Mouse (Mus musculus): ENCODE measurements around the gene Sowahb. TPM values are rescaled to one million over a fixed set of nuclear protein-coding genes. Genes with fewer than 3 reads are reported as not detected.

Sowahb gene
- 0.20 and 0.39 TPM in 2 replicates for polyA plus RNA-seq (2015; fragmentation: Nextera tagmentation; extraction: Ambion mirVana)

GRCm38 (mm10) chr5:93044584-93045370 lies at the start of gene Sowahb:
TSS of gene Sowahb (minus strand) at chr5:93045022.
- H3K4me2 ChIP-seq = peak within 1 kb of the TSS; percentile 62
- 1% methylated on average over 68 of the region's 68 CpGs for WGBS (ENCODE audit: insufficient replicate concordance)
- peak within 1 kb of the TSS; percentile 48 for H3K4me3 ChIP-seq (replicated peaks)
- DNase-seq = no peak
- peaks cover 72% of the 10 kb centered on the region for H3K27me3 ChIP-seq
- no peaks in the 10 kb centered on the region for H3K36me3 ChIP-seq
- no peaks in the 10 kb centered on the region for H3K9me3 ChIP-seq (replicated peaks)
- H3K4me1 ChIP-seq (replicated peaks) = peaks cover 9% of the 10 kb centered on the region
- ATAC-seq (ENCODE audit: low read depth) = peak; percentile 82
- H3K9ac ChIP-seq = peak within 1 kb of the TSS; percentile 9; the same call in 1 of the 2 replicates
- no peak within 1 kb of the TSS for H3K27ac ChIP-seq

GRCm38 (mm10) chr5:93093638-93094527 lies 49.1 kb upstream of the Sowahb start:
- peak overlapping the region; percentile 68 for H3K27ac ChIP-seq
- under 1% methylated on average over 50 of the region's 50 CpGs for WGBS (ENCODE audit: insufficient replicate concordance)
- ATAC-seq (ENCODE audit: low read depth) = peak; percentile 39
- peak overlapping the region; percentile 93 for H3K4me2 ChIP-seq
- peaks cover 55% of the 10 kb centered on the region for H3K4me1 ChIP-seq (replicated peaks)
- H3K4me3 ChIP-seq (replicated peaks) = peak overlapping the region; percentile 77
- peak overlapping the region; percentile 85 for H3K9ac ChIP-seq
- H3K36me3 ChIP-seq = no peaks in the 10 kb centered on the region
- peak; percentile 7 for DNase-seq
- no peaks in the 10 kb centered on the region for H3K27me3 ChIP-seq
- H3K9me3 ChIP-seq (replicated peaks) = no peaks in the 10 kb centered on the region

- ATAC-seq (ENCODE audit: low read depth) = peak; percentile 92
Measured at GRCm38 (mm10) chr5:93092857-93093622, 48.2 kb upstream of the Sowahb start, which contains the start of gene Sept11. TSS of gene Sept11 (plus strand) at chr5:93093437.

GRCm38 (mm10) chr5:93092147-93092781 lies 47.4 kb upstream of the Sowahb start:
- ATAC-seq (ENCODE audit: low read depth) = 0 out of 2 replicates have a peak, but pooled peaks have one; percentile 10

More at GRCm38 (mm10) chr5:93092857-93093622, 48.2 kb upstream of the Sowahb start, which contains the start of gene Sept11:
- H3K27me3 ChIP-seq = no peaks in the 10 kb centered on the region
- H3K9me3 ChIP-seq (replicated peaks) = no peaks in the 10 kb centered on the region
- peaks cover 51% of the 10 kb centered on the region for H3K4me1 ChIP-seq (replicated peaks)
- DNase-seq = peak; percentile 82
- H3K4me3 ChIP-seq (replicated peaks) = peak within 1 kb of the TSS; percentile 77
- under 1% methylated on average over 63 of the region's 63 CpGs for WGBS (ENCODE audit: insufficient replicate concordance)
- peak within 1 kb of the TSS; percentile 68 for H3K27ac ChIP-seq
- H3K36me3 ChIP-seq = no peaks in the 10 kb centered on the region
- H3K9ac ChIP-seq = peak within 1 kb of the TSS; percentile 85
- H3K4me2 ChIP-seq = peak within 1 kb of the TSS; percentile 93

GRCm38 (mm10) chr5:93091266-93091665 lies 46.4 kb upstream of the Sowahb start:
- Histone ChIP-seq H3K36me3 (no peaks in the 10 kb centered on the region), H3K9ac (no peak overlapping the region), H3K4me2 (0 out of 2 replicates have a peak overlapping the region, but pooled peaks have one; percentile 93), H3K27ac (no peak overlapping the region), H3K9me3 (replicated peaks) (no peaks in the 10 kb centered on the region), H3K4me3 (replicated peaks) (no peak overlapping the region), H3K27me3 (no peaks in the 10 kb centered on the region), H3K4me1 (replicated peaks) (peaks cover 39% of the 10 kb centered on the region)
- DNase-seq = no peak
- whole genome bisulfite sequencing (ENCODE audit: insufficient replicate concordance) = 63% methylated on average over 3 of the region's 3 CpGs
- no peak for ATAC-seq (ENCODE audit: low read depth)

More at GRCm38 (mm10) chr5:93092147-93092781, 47.4 kb upstream of the Sowahb start:
- 0 out of 2 replicates have a peak overlapping the region, but pooled peaks have one; percentile 34 for H3K27ac ChIP-seq
- peak overlapping the region; percentile 77 for H3K4me3 ChIP-seq (replicated peaks)
- peak overlapping the region; percentile 85 for H3K9ac ChIP-seq
- no peaks in the 10 kb centered on the region for H3K36me3 ChIP-seq
- H3K27me3 ChIP-seq = no peaks in the 10 kb centered on the region
- 6% methylated on average over 28 of the region's 28 CpGs for WGBS (ENCODE audit: insufficient replicate concordance)
- H3K4me2 ChIP-seq = peak overlapping the region; percentile 93
- H3K9me3 ChIP-seq (replicated peaks) = no peaks in the 10 kb centered on the region
- H3K4me1 ChIP-seq (replicated peaks) = peaks cover 44% of the 10 kb centered on the region
- DNase-seq = peak; percentile 18

- no peak for ATAC-seq (ENCODE audit: low read depth)
- H3K27me3 ChIP-seq = no peaks in the 10 kb centered on the region
- 62% methylated on average over 4 of the region's 4 CpGs for WGBS (ENCODE audit: insufficient replicate concordance)
Measured at GRCm38 (mm10) chr5:93085900-93086299, 41.1 kb upstream of the Sowahb start.

GRCm38 (mm10) chr5:93085015-93085598 lies 40.3 kb upstream of the Sowahb start:
- DNase-seq (no peak), ATAC-seq (ENCODE audit: low read depth) (no peak)
- no peaks in the 10 kb centered on the region for H3K9me3 ChIP-seq (replicated peaks)
- no peak overlapping the region for H3K4me2 ChIP-seq
- H3K4me1 ChIP-seq (replicated peaks) = no peaks in the 10 kb centered on the region
- H3K9ac ChIP-seq = no peak overlapping the region
- no peaks in the 10 kb centered on the region for H3K36me3 ChIP-seq
- 51% methylated on average over 4 of the region's 4 CpGs for WGBS (ENCODE audit: insufficient replicate concordance)
- no peak overlapping the region for H3K27ac ChIP-seq
- no peaks in the 10 kb centered on the region for H3K27me3 ChIP-seq
- no peak overlapping the region for H3K4me3 ChIP-seq (replicated peaks)

More at GRCm38 (mm10) chr5:93085900-93086299, 41.1 kb upstream of the Sowahb start:
- no peaks in the 10 kb centered on the region for H3K36me3 ChIP-seq
- DNase-seq = no peak
- no peak overlapping the region for H3K9ac ChIP-seq
- H3K9me3 ChIP-seq (replicated peaks) = no peaks in the 10 kb centered on the region
- no peak overlapping the region for H3K4me3 ChIP-seq (replicated peaks)
- no peak overlapping the region for H3K27ac ChIP-seq
- no peaks in the 10 kb centered on the region; the same call in 1 of the 2 replicates for H3K4me1 ChIP-seq (replicated peaks)
- H3K4me2 ChIP-seq = no peak overlapping the region

- Histone ChIP-seq H3K27me3 (no peaks in the 10 kb centered on the region), H3K36me3 (no peaks in the 10 kb centered on the region), H3K4me3 (replicated peaks) (no peak overlapping the region), H3K9me3 (replicated peaks) (no peaks in the 10 kb centered on the region), H3K4me2 (no peak overlapping the region), H3K27ac (no peak overlapping the region), H3K9ac (no peak overlapping the region), H3K4me1 (replicated peaks) (no peaks in the 10 kb centered on the region)
- ATAC-seq (ENCODE audit: low read depth) = no peak
- DNase-seq = no peak
- 76% methylated on average over 3 of the region's 3 CpGs for WGBS (ENCODE audit: insufficient replicate concordance)
Measured at GRCm38 (mm10) chr5:93079596-93079995, 34.8 kb upstream of the Sowahb start.

- Histone ChIP-seq H3K36me3 (no peaks in the 10 kb centered on the region), H3K4me2 (no peak overlapping the region), H3K4me1 (replicated peaks) (no peaks in the 10 kb centered on the region), H3K9ac (no peak overlapping the region), H3K27ac (no peak overlapping the region), H3K9me3 (replicated peaks) (no peaks in the 10 kb centered on the region), H3K4me3 (replicated peaks) (no peak overlapping the region), H3K27me3 (no peaks in the 10 kb centered on the region)
- WGBS (ENCODE audit: insufficient replicate concordance) = 68% methylated on average over 7 of the region's 7 CpGs
- DNase-seq (no peak), ATAC-seq (ENCODE audit: low read depth) (no peak)
Measured at GRCm38 (mm10) chr5:93077661-93078323, 33.0 kb upstream of the Sowahb start.
